10 mouse cellular contexts compared by ENCODE assay signal in the genomic region with DNA sequence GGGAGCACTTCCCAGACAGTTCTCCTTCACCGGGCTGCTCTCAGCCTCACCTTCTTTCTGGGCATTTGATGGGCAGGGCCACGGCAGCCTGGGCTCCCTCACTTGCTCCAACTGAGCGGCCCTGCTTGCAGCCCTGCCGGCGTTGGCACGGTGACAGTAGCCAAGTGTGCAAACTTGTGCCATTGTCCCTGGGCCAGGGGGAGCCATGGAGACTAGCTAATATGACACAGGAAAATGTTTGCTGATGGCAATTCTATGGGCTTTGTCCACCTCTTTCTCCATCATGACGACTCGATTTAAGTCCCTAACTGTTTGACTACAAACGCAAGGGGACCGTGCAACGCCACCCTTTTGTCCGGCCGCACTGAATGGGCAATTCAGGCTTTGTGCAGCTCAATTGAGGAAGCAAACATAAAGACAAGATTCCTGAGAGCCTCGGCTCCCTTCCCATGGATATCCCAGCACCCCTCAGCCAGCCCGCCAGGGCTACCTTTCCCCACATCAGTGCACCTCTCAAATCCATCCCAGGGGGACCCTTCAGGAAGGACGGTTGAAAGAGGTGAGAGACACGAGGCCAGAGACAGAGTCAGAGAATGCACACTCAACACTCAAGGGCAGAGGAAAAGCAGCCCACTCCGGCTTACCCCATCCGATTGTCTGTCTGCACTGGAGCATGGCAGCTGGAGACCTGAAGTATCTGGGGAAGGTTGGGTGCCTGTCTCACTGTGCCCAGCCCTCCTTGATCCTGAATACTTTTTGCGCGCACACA. TPM values are rescaled to one million over a fixed set of nuclear protein-coding genes. Genes with fewer than 3 reads are reported as not detected.
DNase-seq lines count a peak whose midpoint lies in the region; TF ChIP-seq lines count a peak whose summit lies in the region.
"Had no signal": no experiment of that assay in that cellular context is flagged by ENCODE, and none has a peak within 500 bp of the region (broad histone marks: within the 10 kb centered on the region; RNA-seq: fewer than 3 reads in every experiment).

No protein-coding gene starts in this region.

- peak overlapping the region; percentile 67 for H3K27ac ChIP-seq in testis, adult 2 months (ENCODE audit: control insufficient read depth, insufficient read depth, low read depth, low read length)
- H3K27ac ChIP-seq: liver, embryonic 15.5 days had no signal

- peaks cover 2% of the 10 kb centered on the region for H3K4me1 ChIP-seq in testis, adult 2 months (ENCODE audit: control insufficient read depth, insufficient read depth, low read length)

- peak; percentile 64 to 65 for DNase-seq in cerebellum, postnatal 14 days
- DNase-seq in cerebellum, adult 11-12 months = no peak
- no peak for DNase-seq in testis, postnatal 14 days (ENCODE audit: low spot score)
- DNase-seq in lung, postnatal 36 days = peak; percentile 52
- no peak for DNase-seq in c-Kit-positive CD71-positive TER-119-positive erythroid progenitor cells, embryonic 14.5 days (ENCODE audit: low spot score)
- DNase-seq in spleen, adult 12 weeks (ENCODE audit: low spot score) = no peak
- no peak for DNase-seq in urinary bladder, postnatal 4 days (ENCODE audit: low spot score in 2 of 2)
- DNase-seq: layer of hippocampus, adult 9-11 months had no signal

- H3K27me3 ChIP-seq in testis, adult 2 months (ENCODE audit: control insufficient read depth, insufficient read depth, low read length) = no peaks in the 10 kb centered on the region

- TF ChIP-seq POLR2A in testis, adult 2 months (IDR thresholded peaks at IDR 0.05; ENCODE audit: control insufficient read depth, low read depth, low read length) = no peak; the same call in 1 of the 2 replicates

- H3K36me3 ChIP-seq in testis, adult 2 months (ENCODE audit: control insufficient read depth, insufficient read depth, low read length) = peaks cover 1% of the 10 kb centered on the region; the same call in 1 of the 2 replicates
- H3K36me3 ChIP-seq: liver, embryonic 15.5 days had no signal

- peak overlapping the region; percentile 87 for H3K4me3 ChIP-seq in testis, adult 2 months (ENCODE audit: control insufficient read depth, low read depth, low read length)
- H3K4me3 ChIP-seq: liver, embryonic 15.5 days had no signal

- no peak for TF ChIP-seq CTCF in testis, adult 2 months (IDR thresholded peaks at IDR 0.05; ENCODE audit: control insufficient read depth, insufficient read depth, insufficient replicate concordance, low read depth, low read length)

RNA-seq across cellular contexts. Expression of gene Fam181a, which starts 3.3 kb away (rescaled TPM):
- 98.9 and 105 TPM in 2 replicates for polyA plus RNA-seq in testis, adult 2 months (2012; rRNA removed)
- polyA plus RNA-seq: liver, embryonic 15.5 days had no signal

RNA-seq across cellular contexts. Expression of gene Asb2, which starts 41.7 kb away (rescaled TPM):
- polyA plus RNA-seq in testis, adult 2 months (2012; rRNA removed) = 3.6 and 5.1 TPM in 2 replicates

Comparison
In these comparisons a context has a peak if more than half of its experiments do, and no peak if none do; other contexts are left out.
1. DNase-seq: peak in cerebellum, postnatal 14 days (2 of 2) and lung, postnatal 36 days (single experiment); none in cerebellum, adult 11-12 months (single experiment), testis, postnatal 14 days (single experiment), c-Kit-positive CD71-positive TER-119-positive erythroid progenitor cells, embryonic 14.5 days (single experiment), spleen, adult 12 weeks (single experiment) and urinary bladder, postnatal 4 days (0 of 2).